Mouse (Mus musculus) bone marrow macrophage, adult 2 months (primary cell): ENCODE measurements around the gene Lmbr1.

ENCODE experiments used
- CTCF ChIP-seq: IDR thresholded peaks from 2 replicates; pipeline ENCODE4 v1.5.1; 2012; ENCODE audit warnings: low read depth, mild to moderate bottlenecking, low read length, moderate library complexity
- POLR2A ChIP-seq: IDR thresholded peaks from 2 replicates; pipeline ENCODE4 v1.6.1; 2012; ENCODE audit warnings: mild to moderate bottlenecking, low read depth, low read length, borderline replicate concordance

GRCm38 (mm10) chr5:29274746-29275145 is 103.4 kb downstream of the Lmbr1 start:
- no peak for TF ChIP-seq POLR2A
- TF ChIP-seq CTCF, result no peak
